ENCODE assay signal across 8 mouse cellular contexts in the genomic region with DNA sequence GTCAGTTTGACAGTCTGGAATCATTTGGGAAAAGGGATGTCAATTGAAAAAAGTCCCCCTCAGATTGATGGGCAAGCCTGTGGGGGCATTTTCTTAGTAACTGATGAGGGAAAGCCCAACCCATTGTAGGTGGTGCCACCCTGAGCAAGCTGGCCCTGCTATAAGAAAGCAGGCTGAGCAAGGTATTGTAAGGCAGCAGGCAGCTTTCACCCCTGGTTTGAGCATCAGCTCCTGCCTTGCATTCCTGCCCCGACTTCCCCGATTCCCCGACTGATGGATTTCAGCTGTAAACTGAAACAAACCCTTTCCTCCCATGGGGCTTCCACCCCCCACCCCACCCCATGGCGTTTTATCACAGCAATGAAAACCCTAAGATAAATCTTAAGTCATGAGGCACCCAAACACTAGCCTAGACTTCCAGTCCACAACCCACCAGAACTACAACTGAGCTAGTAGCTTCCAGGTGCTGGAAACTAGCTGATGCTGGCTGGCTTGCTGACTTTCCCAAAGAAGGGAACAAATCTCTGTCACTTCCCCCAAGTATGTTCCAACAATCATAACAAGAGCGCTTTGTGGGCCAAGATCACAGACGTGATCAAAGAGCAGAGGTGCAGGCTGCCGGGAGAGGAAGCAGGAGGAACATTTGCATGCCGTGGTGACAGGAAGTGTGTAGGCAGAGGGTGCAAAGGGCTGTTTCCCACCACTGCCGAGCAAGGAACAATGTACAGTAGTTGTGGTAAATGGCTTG. TPM values are rescaled to one million over a fixed set of nuclear protein-coding genes. Genes with fewer than 3 reads are reported as not detected.
A peak's percentile ranks its signal among the peaks of the same experiment; 100 is the strongest.
DNase-seq lines count a peak whose midpoint lies in the region; ATAC-seq and TF ChIP-seq lines count a peak whose summit lies in the region.

No protein-coding gene starts in this region.

- H3K27ac ChIP-seq in forebrain, embryonic 16.5 days (ENCODE audit: low read length): 0 out of 2 replicates have a peak overlapping the region, but pooled peaks have one; percentile 24
- no peak overlapping the region for H3K27ac ChIP-seq in liver, embryonic 14.5 days
- peak overlapping the region; percentile 24 for H3K27ac ChIP-seq in olfactory bulb, adult 2 months (ENCODE audit: insufficient read depth, low read depth, low read length)

- H3K4me3 ChIP-seq in forebrain, embryonic 16.5 days (replicated peaks; ENCODE audit: low read length): no peak overlapping the region
- no peak overlapping the region for H3K4me3 ChIP-seq in liver, embryonic 14.5 days (ENCODE audit: insufficient read depth in 1 of 2, low read depth in 2 of 2, low read length in 2 of 2)
- H3K4me3 ChIP-seq in olfactory bulb, adult 2 months (ENCODE audit: insufficient read depth, low read depth, low read length): no peak overlapping the region

- H3K9ac ChIP-seq in forebrain, embryonic 16.5 days (replicated peaks; ENCODE audit: low read depth, low read length): 0 out of 2 replicates have a peak overlapping the region, but pooled peaks have one; percentile 6
- no peak overlapping the region for H3K9ac ChIP-seq in liver, embryonic 14.5 days (replicated peaks)

- TF ChIP-seq EP300 in liver, embryonic 14.5 days (IDR thresholded peaks at IDR 0.05; ENCODE audit: low read depth): no peak

- 0 out of 2 replicates have a peak, but pooled peaks cover 4% of the 10 kb centered on the region for H3K36me3 ChIP-seq in forebrain, embryonic 16.5 days (ENCODE audit: control insufficient read depth, insufficient read depth)
- H3K36me3 ChIP-seq in liver, embryonic 14.5 days (replicated peaks; ENCODE audit: control insufficient read depth, insufficient read depth, low read depth): no peaks in the 10 kb centered on the region; the same call in 1 of the 2 replicates

- H3K4me1 ChIP-seq in forebrain, embryonic 16.5 days (replicated peaks; ENCODE audit: control insufficient read depth, insufficient read depth, low read length): peaks cover 14% of the 10 kb centered on the region
- peaks cover 0 to 25% of the 10 kb centered on the region in 2 experiments; a peak in 2 of 4 replicates for H3K4me1 ChIP-seq in liver, embryonic 14.5 days (replicated peaks; ENCODE audit: control insufficient read depth in 2 of 2, insufficient read depth in 2 of 2, low read length in 1 of 2)
- H3K4me1 ChIP-seq in olfactory bulb, adult 2 months (ENCODE audit: control insufficient read depth, insufficient read depth, low read length): peaks cover 23% of the 10 kb centered on the region

- no peak for ATAC-seq in forebrain, embryonic 16.5 days
- peak; percentile 88 for ATAC-seq in inflammation-experienced regulatory T-cells, adult 6 months
- peak; percentile 45; the same call in 1 of the 2 replicates for ATAC-seq in liver, embryonic 14.5 days (ENCODE audit: insufficient read depth)

- peak; percentile 56 for DNase-seq in right cerebral cortex, adult 18-20 months
- no peak for DNase-seq in right cerebral cortex, postnatal 4 days
- DNase-seq in liver, embryonic 14.5 days (ENCODE audit: low read depth in 3 of 3, low spot score in 3 of 3): no peak
- DNase-seq in cerebellum, postnatal 36 days: no peak
- DNase-seq in cerebellum, postnatal 25 days: no peak

- no peaks in the 10 kb centered on the region for H3K27me3 ChIP-seq in forebrain, embryonic 16.5 days (replicated peaks; ENCODE audit: control insufficient read depth, insufficient read depth, low read length)
- no peaks in the 10 kb centered on the region for H3K27me3 ChIP-seq in liver, embryonic 14.5 days (ENCODE audit: control insufficient read depth, insufficient read depth, low read length)

- H3K9me3 ChIP-seq in forebrain, embryonic 16.5 days (ENCODE audit: control insufficient read depth, low read length): no peaks in the 10 kb centered on the region
- no peaks in the 10 kb centered on the region for H3K9me3 ChIP-seq in liver, embryonic 14.5 days (ENCODE audit: control insufficient read depth, low read length)

- TF ChIP-seq CTCF in liver, embryonic 14.5 days (IDR thresholded peaks at IDR 0.05; ENCODE audit: low read depth): no peak
- TF ChIP-seq CTCF in olfactory bulb, adult 2 months (IDR thresholded peaks at IDR 0.05; ENCODE audit: insufficient read depth, low read depth, low read length): no peak

- H3K4me2 ChIP-seq in forebrain, embryonic 16.5 days (ENCODE audit: low read length): no peak overlapping the region
- H3K4me2 ChIP-seq in liver, embryonic 14.5 days (ENCODE audit: low read depth): peak overlapping the region; percentile 6; the same call in 1 of the 2 replicates

- 47% methylated on average over 9 of the region's 9 CpGs for WGBS in forebrain, embryonic 16.5 days
- WGBS in liver, embryonic 14.5 days (ENCODE audit: insufficient replicate concordance): 7% methylated on average over 9 of the region's 9 CpGs
- whole genome bisulfite sequencing in olfactory bulb, adult 2 months: 43% methylated on average over 9 of the region's 9 CpGs

- no peak for TF ChIP-seq POLR2A in olfactory bulb, adult 2 months (IDR thresholded peaks at IDR 0.05; ENCODE audit: insufficient read depth, low read depth, low read length)

RNA-seq across cellular contexts. Expression of a gene that starts 20.9 kb away (rescaled TPM):
- 290 and 292 TPM in 2 replicates for polyA plus RNA-seq in forebrain, embryonic 16.5 days (2015; fragmentation: Nextera tagmentation; extraction: Ambion mirVana)
- polyA plus RNA-seq in inflammation-experienced regulatory T-cells, adult 6 months (2017; shearing (Covaris generic)): 100 to 1,000 TPM; 393 to 515 (median 490) TPM
- 133 and 145 TPM in 2 replicates for polyA plus RNA-seq in liver, embryonic 14.5 days (2012; rRNA removed)
- polyA plus RNA-seq in liver, embryonic 14.5 days (2014; fragmentation: Nextera tagmentation; extraction: Ambion mirVana): 221 and 224 TPM in 2 replicates
- polyA plus RNA-seq in olfactory bulb, adult 2 months (2012; ENCODE audit: insufficient read depth, insufficient read length, low replicate concordance, missing spikeins): not detected in 2 replicates

RNA-seq across cellular contexts. Expression of a gene that starts 21.0 kb away (rescaled TPM):
- 50.2 and 55.1 TPM in 2 replicates for polyA plus RNA-seq in forebrain, embryonic 16.5 days (2015; fragmentation: Nextera tagmentation; extraction: Ambion mirVana)
- 10 to 100 TPM; 20.3 to 33.0 (median 29.4) TPM for polyA plus RNA-seq in inflammation-experienced regulatory T-cells, adult 6 months (2017; shearing (Covaris generic))
- polyA plus RNA-seq in liver, embryonic 14.5 days (2012; rRNA removed): 5.9 and 6.1 TPM in 2 replicates
- 14.9 and 18.3 TPM in 2 replicates for polyA plus RNA-seq in liver, embryonic 14.5 days (2014; fragmentation: Nextera tagmentation; extraction: Ambion mirVana)
- polyA plus RNA-seq in olfactory bulb, adult 2 months (2012; ENCODE audit: insufficient read depth, insufficient read length, low replicate concordance, missing spikeins): not detected in 2 replicates

RNA-seq across cellular contexts. Expression of a gene that starts 51.8 kb away (rescaled TPM):
- not detected in 2 replicates for polyA plus RNA-seq in forebrain, embryonic 16.5 days (2015; fragmentation: Nextera tagmentation; extraction: Ambion mirVana)
- under 1 TPM in 1 of 3 experiments, not detected in 2; 0.09 TPM for polyA plus RNA-seq in inflammation-experienced regulatory T-cells, adult 6 months (2017; shearing (Covaris generic))
- polyA plus RNA-seq in liver, embryonic 14.5 days (2012; rRNA removed): not detected in 2 replicates
- polyA plus RNA-seq in liver, embryonic 14.5 days (2014; fragmentation: Nextera tagmentation; extraction: Ambion mirVana): not detected in 2 replicates
- polyA plus RNA-seq in olfactory bulb, adult 2 months (2012; ENCODE audit: insufficient read depth, insufficient read length, low replicate concordance, missing spikeins): not detected in 2 replicates

Comparison
In these comparisons a context has a peak if more than half of its experiments do, and no peak if none do; other contexts are left out.
1. RNA of a gene that starts 20.9 kb away (polyA plus RNA-seq): 393 to 515 TPM in inflammation-experienced regulatory T-cells, adult 6 months, 290 to 292 TPM in forebrain, embryonic 16.5 days and 133 to 224 TPM in liver, embryonic 14.5 days; not detected in olfactory bulb, adult 2 months; every median in the first group is over 100 times any median in the second.